Mouse (Mus musculus): ENCODE data around the gene Tarm1. TPM values are rescaled to one million over a fixed set of nuclear protein-coding genes. Genes with fewer than 3 reads are reported as not detected.

The Tarm1 gene
- not detected in 2 replicates for total RNA-seq (2012; rRNA removed)
- total RNA-seq (2014; rRNA removed) = not detected in 2 replicates
- polyA plus RNA-seq (2012; ENCODE audit: insufficient read length, low read depth) = 0.44 and 1.3 TPM in 2 replicates

- DNase-seq (ENCODE audit: extremely low read depth) = no peak
- Histone ChIP-seq H3K4me2 (ENCODE audit: insufficient read depth, low read depth, poor library complexity, severe bottlenecking) (no peak within 1 kb of the TSS), H3K27me3 (replicated peaks) (no peaks in the 10 kb centered on the region), H3K4me3 (replicated peaks in 1 of 3; ENCODE audit: low read depth in 2 of 3, low read length in 2 of 3, poor library complexity in 1 of 3) (no peak within 1 kb of the TSS), H3K27ac (ENCODE audit: insufficient read depth, low read depth) (no peak within 1 kb of the TSS), H3K4me1 (ENCODE audit: control insufficient read depth in 1 of 2, insufficient read depth in 2 of 2) (no peaks in the 10 kb centered on the region), H3K9ac (ENCODE audit: insufficient read depth, low read depth) (no peak within 1 kb of the TSS), H3K9me3 (replicated peaks; ENCODE audit: low read length) (peaks cover 2% of the 10 kb centered on the region), H3K79me2 (replicated peaks; ENCODE audit: control insufficient read depth, extremely low read depth, insufficient read depth, poor library complexity, severe bottlenecking) (no peaks in the 10 kb centered on the region), H3K36me3 (replicated peaks in 1 of 2; ENCODE audit: control insufficient read depth in 1 of 2, insufficient read depth in 1 of 2, low read length in 1 of 2) (no peaks in the 10 kb centered on the region)
- dilution Hi-C loops (cut with MboI; ENCODE audit: extremely low pct_ligation_motif_present, extremely low pct_unique_long_range_greater_than_20kb, low sequenced_read_pairs) (no loop called here), in situ Hi-C loops (cut with MboI; ENCODE audit: low pct_ligation_motif_present, low pct_unique_long_range_greater_than_20kb, low sequenced_read_pairs) (no loop called here)
- no peak for TF ChIP-seq TBP (conservative IDR thresholded peaks at IDR 0.05; ENCODE audit: low read depth, low read length)
- no peak for TF ChIP-seq EP300 (IDR thresholded peaks at IDR 0.05; ENCODE audit: low read length)
- no peak for TF ChIP-seq BHLHE40 (IDR thresholded peaks at IDR 0.05; ENCODE audit: low read depth, low read length)
- TF ChIP-seq ELF1 (IDR thresholded peaks at IDR 0.05; ENCODE audit: low read depth, low read length) = no peak
- no peak for TF ChIP-seq POLR2AphosphoS2 (IDR thresholded peaks at IDR 0.05; ENCODE audit: low read depth, low read length)
- no peak for TF ChIP-seq PAX5 (IDR thresholded peaks at IDR 0.05; ENCODE audit: low read length)
- TF ChIP-seq SIN3A (IDR thresholded peaks at IDR 0.05; ENCODE audit: low read length) = no peak
These were observed at the start of gene Tarm1 for GRCm38 (mm10) chr7:3502439-3502838. Gene Tarm1 (minus strand): TSS chr7:3502624.

- H3K4me1 ChIP-seq (ENCODE audit: control insufficient read depth in 1 of 2, insufficient read depth in 2 of 2) = no peaks in the 10 kb centered on the region
- H3K9me3 ChIP-seq (replicated peaks; ENCODE audit: low read length) = peaks cover 2% of the 10 kb centered on the region
- no peak overlapping the region for H3K9ac ChIP-seq (ENCODE audit: insufficient read depth, low read depth)
- TF ChIP-seq GABPA (IDR thresholded peaks at IDR 0.05; ENCODE audit: insufficient replicate concordance, low read depth, low read length) (no peak), ZNF384 (IDR thresholded peaks at IDR 0.05; ENCODE audit: low read depth, low read length) (no peak), USF1 (IDR thresholded peaks at IDR 0.05; ENCODE audit: low read depth, low read length) (no peak), MYC (IDR thresholded peaks at IDR 0.05; ENCODE audit: low read depth, low read length) (no peak)
- no peaks in the 10 kb centered on the region for H3K79me2 ChIP-seq (replicated peaks; ENCODE audit: control insufficient read depth, extremely low read depth, insufficient read depth, poor library complexity, severe bottlenecking)
- no peaks in the 10 kb centered on the region for H3K27me3 ChIP-seq (replicated peaks)
- no peaks in the 10 kb centered on the region for H3K36me3 ChIP-seq (replicated peaks in 1 of 2; ENCODE audit: control insufficient read depth in 1 of 2, insufficient read depth in 1 of 2, low read length in 1 of 2)
- dilution Hi-C loops (cut with MboI; ENCODE audit: extremely low pct_ligation_motif_present, extremely low pct_unique_long_range_greater_than_20kb, low sequenced_read_pairs) (no loop called here), in situ Hi-C loops (cut with MboI; ENCODE audit: low pct_ligation_motif_present, low pct_unique_long_range_greater_than_20kb, low sequenced_read_pairs) (no loop called here)
- DNase-seq (ENCODE audit: extremely low read depth) = no peak
- no peak overlapping the region for H3K4me2 ChIP-seq (ENCODE audit: insufficient read depth, low read depth, poor library complexity, severe bottlenecking)
- no peak overlapping the region for H3K4me3 ChIP-seq (replicated peaks in 1 of 3; ENCODE audit: low read depth in 2 of 3, low read length in 2 of 3, poor library complexity in 1 of 3)
- no peak overlapping the region for H3K27ac ChIP-seq (ENCODE audit: insufficient read depth, low read depth)
These were observed 3.5 kb upstream of the Tarm1 start for GRCm38 (mm10) chr7:3505913-3506312.

GRCm38 (mm10) chr7:3500406-3500805 lies 2.0 kb downstream of the Tarm1 start:
- Histone ChIP-seq H3K36me3 (replicated peaks in 1 of 2; ENCODE audit: control insufficient read depth in 1 of 2, insufficient read depth in 1 of 2, low read length in 1 of 2) (no peaks in the 10 kb centered on the region), H3K9me3 (replicated peaks; ENCODE audit: low read length) (peaks cover 2% of the 10 kb centered on the region), H3K4me2 (ENCODE audit: insufficient read depth, low read depth, poor library complexity, severe bottlenecking) (no peak overlapping the region), H3K4me1 (ENCODE audit: control insufficient read depth in 1 of 2, insufficient read depth in 2 of 2) (peaks cover 0 to 7% of the 10 kb centered on the region in 2 experiments; a peak in 1 of 4 replicates), H3K27ac (ENCODE audit: insufficient read depth, low read depth) (no peak overlapping the region), H3K9ac (ENCODE audit: insufficient read depth, low read depth) (no peak overlapping the region), H3K4me3 (replicated peaks in 1 of 3; ENCODE audit: low read depth in 2 of 3, low read length in 2 of 3, poor library complexity in 1 of 3) (no peak overlapping the region), H3K27me3 (replicated peaks) (no peaks in the 10 kb centered on the region), H3K79me2 (replicated peaks; ENCODE audit: control insufficient read depth, extremely low read depth, insufficient read depth, poor library complexity, severe bottlenecking) (no peaks in the 10 kb centered on the region)
- dilution Hi-C loops (cut with MboI; ENCODE audit: extremely low pct_ligation_motif_present, extremely low pct_unique_long_range_greater_than_20kb, low sequenced_read_pairs) = no loop called here
- in situ Hi-C loops (cut with MboI; ENCODE audit: low pct_ligation_motif_present, low pct_unique_long_range_greater_than_20kb, low sequenced_read_pairs) = no loop called here
- no peak for TF ChIP-seq PAX5 (IDR thresholded peaks at IDR 0.05; ENCODE audit: low read length)
- TF ChIP-seq ZNF384 (IDR thresholded peaks at IDR 0.05; ENCODE audit: low read depth, low read length) = no peak
- TF ChIP-seq EP300 (IDR thresholded peaks at IDR 0.05; ENCODE audit: low read length) = no peak
- no peak for TF ChIP-seq BHLHE40 (IDR thresholded peaks at IDR 0.05; ENCODE audit: low read depth, low read length)
- TF ChIP-seq ZKSCAN1 (IDR thresholded peaks at IDR 0.05; ENCODE audit: borderline replicate concordance, low read depth, low read length) = no peak
- TF ChIP-seq NELFE (IDR thresholded peaks at IDR 0.05; ENCODE audit: low read depth, low read length) = no peak
- no peak for TF ChIP-seq RAD21 (IDR thresholded peaks at IDR 0.05; ENCODE audit: low read depth, low read length)
- TF ChIP-seq POLR2A (IDR thresholded peaks at IDR 0.05; ENCODE audit: low read depth, low read length) = no peak
- TF ChIP-seq TBP (conservative IDR thresholded peaks at IDR 0.05; ENCODE audit: low read depth, low read length) = no peak
- no peak for TF ChIP-seq ZMIZ1 (IDR thresholded peaks at IDR 0.05; ENCODE audit: low read depth, low read length)
- TF ChIP-seq SMC3 (IDR thresholded peaks at IDR 0.05; ENCODE audit: low read depth, low read length) = no peak
- TF ChIP-seq ZC3H11A (IDR thresholded peaks at IDR 0.05; ENCODE audit: low read depth, low read length) = no peak
- no peak for TF ChIP-seq MYC (IDR thresholded peaks at IDR 0.05; ENCODE audit: low read depth, low read length)
- TF ChIP-seq JUND (conservative IDR thresholded peaks at IDR 0.05; ENCODE audit: low read depth, low read length) = no peak
- no peak for TF ChIP-seq GABPA (IDR thresholded peaks at IDR 0.05; ENCODE audit: insufficient replicate concordance, low read depth, low read length)
- no peak for TF ChIP-seq HCFC1 (IDR thresholded peaks at IDR 0.05; ENCODE audit: low read depth, low read length)
- TF ChIP-seq ELF1 (IDR thresholded peaks at IDR 0.05; ENCODE audit: low read depth, low read length) = no peak
- no peak for TF ChIP-seq NRF1 (IDR thresholded peaks at IDR 0.05; ENCODE audit: low read depth, low read length)
- no peak for DNase-seq (ENCODE audit: extremely low read depth)
